Mouse (Mus musculus) lung, embryonic 14.5 days (tissue): Measurements from ENCODE around the gene Nufip1. TPM values are rescaled to one million over a fixed set of nuclear protein-coding genes. Genes with fewer than 3 reads are reported as not detected.
A peak's percentile ranks its signal among the peaks of the same experiment; 100 is the strongest.
"Not testable (repeated sequence)": the region's sequence is repeated elsewhere in the genome, so short reads cannot be mapped to it uniquely, and the experiment has no call there.

Source experiments
- ATAC-seq: fragments of 200-750 bp; cut with Nextera tagmentation; 2 replicates; pipeline ENCODE4 v1.8.0; 2017; ENCODE audit warnings: mild to moderate bottlenecking, moderate TSS enrichment, moderate library complexity; ENCODE audit not compliant: insufficient read depth
- DNase-seq: peaks from one replicate; pipeline ENCODE4 v3.0.0-alpha.2; 2015
- H3K27ac ChIP-seq: fragments of 300-500 bp; sonication (generic); 2 replicates; pipeline ENCODE4 v1.5.1; 2014; ENCODE audit warnings: low read depth, mild to moderate bottlenecking, moderate library complexity
- H3K27me3 ChIP-seq: fragments of 300-500 bp; sonication (generic); 2 replicates; pipeline ENCODE4 v1.6.1; 2014; ENCODE audit warnings: low read length, control low read depth; ENCODE audit not compliant: insufficient read depth
- H3K36me3 ChIP-seq: fragments of 300-500 bp; sonication (generic); 2 replicates; pipeline ENCODE4 v1.6.1; 2014; ENCODE audit warnings: control low read depth; ENCODE audit not compliant: insufficient read depth
- H3K4me1 ChIP-seq: fragments of 300-500 bp; sonication (generic); 2 replicates; pipeline ENCODE4 v1.6.1; 2014; ENCODE audit warnings: antibody characterized with exemption, control low read depth; ENCODE audit not compliant: insufficient read depth
- H3K4me2 ChIP-seq: fragments of 300-500 bp; sonication (generic); 2 replicates; pipeline ENCODE4 v1.6.1; 2014; ENCODE audit warnings: mild to moderate bottlenecking
- H3K4me3 ChIP-seq: fragments of 300-500 bp; sonication (generic); 2 replicates; pipeline ENCODE4 v1.5.1; 2014; ENCODE audit warnings: low read depth, low read length
- H3K9ac ChIP-seq: fragments of 300-500 bp; sonication (generic); 2 replicates; pipeline ENCODE4 v1.6.1; 2014
- H3K9me3 ChIP-seq: fragments of 300-500 bp; sonication (generic); 2 replicates; pipeline ENCODE4 v1.6.1; 2016; ENCODE audit warnings: low read depth, low read length, control low read depth
- CTCF ChIP-seq: IDR thresholded peaks from 2 replicates; pipeline ENCODE4 v1.5.1; 2016; ENCODE audit warnings: antibody characterized with exemption, low read depth
- WGBS: fragments of 180-500 bp; shearing (Covaris S2); extraction: QIAGEN DNeasy Blood & Tissue Kit; methylation state at CpG from one replicate; pipeline ENCODE4 v1.1.7; 2014; 5-methylcytosine and 5-hydroxymethylcytosine counted together
- polyA plus RNA-seq: library from polyadenylated mRNA; unstranded; fragments of >200 nt; fragmentation: Nextera tagmentation; extraction: Ambion mirVana; gene quantifications from 2 replicates; pipeline ENCODE4 v1.2.1, GENCODE M21; 2014

The Nufip1 gene
- polyA plus RNA-seq, 1 experiment from 2014 or later: 15.2 TPM

- TF ChIP-seq CTCF: no peak
- Histone ChIP-seq H3K9ac (no peak overlapping the region), H3K36me3 (no peaks in the 10 kb centered on the region), H3K27ac (no peak overlapping the region), H3K27me3 (no peaks in the 10 kb centered on the region), H3K4me3 (no peak overlapping the region), H3K9me3 (no peaks in the 10 kb centered on the region), H3K4me1 (peaks cover 10% of the 10 kb centered on the region), H3K4me2 (no peak overlapping the region)
- WGBS: 57% methylated on average over 2 of the region's 2 CpGs
- no peak for ATAC-seq
- no peak for DNase-seq
These were observed 40.3 kb downstream of the Nufip1 start for GRCm38 (mm10) chr14:76151011-76151410.

DNA sequence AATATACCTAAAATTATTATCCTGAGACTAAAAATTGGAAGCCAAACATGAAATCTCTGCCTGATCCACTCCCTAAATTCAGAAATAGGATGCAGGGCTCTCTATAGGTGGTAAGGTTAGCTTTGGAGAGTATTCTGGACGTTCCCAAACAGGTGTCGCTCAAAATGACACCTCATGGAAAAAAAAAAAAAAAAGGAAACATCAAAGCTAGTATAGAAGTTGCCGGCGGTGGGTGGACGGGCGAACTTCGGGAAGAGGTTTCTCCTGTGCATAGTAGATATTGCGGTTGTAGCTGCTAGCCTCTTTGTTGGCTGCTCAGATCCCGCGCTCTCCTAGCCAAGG, 41.1 kb downstream of the Nufip1 start:
- peaks cover 10% of the 10 kb centered on the region for H3K4me1 ChIP-seq
- no peak for DNase-seq
- H3K4me3 ChIP-seq: peak overlapping the region; percentile 68
- peak overlapping the region; percentile 99 for H3K27ac ChIP-seq
- peak overlapping the region; percentile 71 for H3K4me2 ChIP-seq
- no peaks in the 10 kb centered on the region for H3K36me3 ChIP-seq
- H3K9ac ChIP-seq: peak overlapping the region; percentile 90
- no peak for ATAC-seq
- no peak for TF ChIP-seq CTCF
- no peaks in the 10 kb centered on the region for H3K27me3 ChIP-seq
- H3K9me3 ChIP-seq: no peaks in the 10 kb centered on the region
- 2% methylated on average over 10 of the region's 10 CpGs for WGBS

DNA sequence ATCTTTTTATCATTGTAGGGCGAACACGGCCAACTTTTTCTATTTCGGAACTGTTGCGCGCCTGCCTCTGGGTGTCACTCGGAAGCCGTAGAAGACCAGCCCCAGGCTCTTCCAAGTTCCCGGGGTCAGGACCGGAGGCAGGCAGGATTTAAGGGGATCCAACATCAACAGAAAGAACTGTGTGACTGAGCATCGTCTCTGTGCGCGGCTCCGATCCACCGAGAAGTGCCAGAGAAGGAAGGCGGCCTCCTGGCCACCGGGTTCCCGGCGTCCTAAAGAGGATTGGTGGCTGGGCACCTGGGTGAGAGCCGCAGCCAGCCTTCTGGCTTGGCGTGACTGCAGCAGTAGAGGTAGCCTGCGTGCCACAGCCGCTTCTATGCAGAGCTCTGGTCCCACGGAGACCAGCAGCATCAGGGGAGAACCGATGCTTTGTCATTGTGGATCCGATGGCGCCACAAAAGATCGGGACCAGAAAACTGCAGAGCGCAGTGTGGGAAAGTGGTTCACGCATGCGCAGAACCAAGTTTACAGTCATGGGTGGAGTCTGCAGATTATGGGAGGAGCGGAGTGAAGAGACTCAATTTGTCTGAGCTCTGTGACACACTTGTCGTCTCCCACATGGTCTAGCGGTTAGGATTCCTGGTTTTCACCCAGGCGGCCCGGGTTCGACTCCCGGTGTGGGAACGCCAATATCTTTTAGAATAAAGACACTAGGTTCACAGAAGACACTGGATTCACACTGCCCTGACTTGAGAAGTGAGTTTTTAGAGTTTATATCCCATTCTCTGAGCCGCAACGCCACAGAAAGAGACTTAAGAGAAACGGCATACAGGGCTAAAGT, 41.7 kb downstream of the Nufip1 start:
- Histone ChIP-seq H3K9me3 (no peaks in the 10 kb centered on the region), H3K9ac (peak overlapping the region; percentile 90), H3K27me3 (no peaks in the 10 kb centered on the region), H3K4me3 (peak overlapping the region; percentile 68), H3K36me3 (no peaks in the 10 kb centered on the region), H3K4me2 (peak overlapping the region; percentile 71), H3K4me1 (peaks cover 10% of the 10 kb centered on the region), H3K27ac (peak overlapping the region; percentile 99)
- peak; percentile 55 for TF ChIP-seq CTCF
- DNase-seq (peak; percentile 99), ATAC-seq (peak; percentile 92)
- WGBS: under 1% methylated on average over 41 of the region's 41 CpGs

GRCm38 (mm10) chr14:76153003-76153675, 42.4 kb downstream of the Nufip1 start:
- TF ChIP-seq CTCF: no peak
- Histone ChIP-seq H3K4me1 (peaks cover 10% of the 10 kb centered on the region), H3K4me2 (peak overlapping the region; percentile 71), H3K9ac (peak overlapping the region; percentile 4; the same call in 1 of the 2 replicates), H3K4me3 (peak overlapping the region; percentile 68), H3K27me3 (no peaks in the 10 kb centered on the region), H3K9me3 (no peaks in the 10 kb centered on the region), H3K36me3 (no peaks in the 10 kb centered on the region), H3K27ac (peak overlapping the region; percentile 99)
- ATAC-seq: peak; percentile 9; the same call in 1 of the 2 replicates
- peak; percentile 55 for DNase-seq
- 6% methylated on average over 24 of the region's 24 CpGs for WGBS

DNA sequence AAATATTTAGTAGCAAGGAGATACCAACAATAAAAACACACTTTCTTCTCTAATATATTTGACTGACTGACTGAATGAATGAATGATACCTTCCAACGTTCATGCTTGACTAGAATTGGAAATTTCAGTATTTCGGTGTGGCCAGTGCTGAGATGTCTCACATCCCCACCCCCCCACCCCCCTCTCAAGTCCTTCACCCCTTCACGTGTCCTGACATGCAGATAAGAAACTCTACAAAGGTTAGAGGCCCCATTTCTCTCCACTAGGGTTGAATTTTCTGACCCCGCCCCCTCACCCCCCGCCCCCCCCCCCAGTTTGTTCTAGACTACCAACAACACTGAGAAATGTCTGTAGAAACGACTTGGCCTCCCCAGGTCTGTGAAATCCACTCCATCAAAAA, 43.1 kb downstream of the Nufip1 start:
- H3K4me1 ChIP-seq: peaks cover 10% of the 10 kb centered on the region
- no peak overlapping the region for H3K9ac ChIP-seq
- ATAC-seq (no peak), DNase-seq (no peak)
- no peaks in the 10 kb centered on the region for H3K27me3 ChIP-seq
- H3K9me3 ChIP-seq: no peaks in the 10 kb centered on the region
- H3K27ac ChIP-seq: no peak overlapping the region
- H3K4me3 ChIP-seq: no peak overlapping the region
- no peak overlapping the region for H3K4me2 ChIP-seq
- no peak for TF ChIP-seq CTCF
- WGBS: 21% methylated on average over 6 of the region's 6 CpGs
- no peaks in the 10 kb centered on the region for H3K36me3 ChIP-seq

- peaks cover 2% of the 10 kb centered on the region; the same call in 1 of the 2 replicates for H3K4me1 ChIP-seq
- no peak for TF ChIP-seq CTCF
- WGBS: 55% methylated on average over 5 of the region's 5 CpGs
These were observed 47.6 kb downstream of the Nufip1 start for GRCm38 (mm10) chr14:76158192-76158785.

GRCm38 (mm10) chr14:76160580-76160979, 49.9 kb downstream of the Nufip1 start:
- not testable (repeated sequence) for H3K9ac ChIP-seq, H3K27me3 ChIP-seq, ATAC-seq, H3K36me3 ChIP-seq, H3K4me1 ChIP-seq, DNase-seq, H3K9me3 ChIP-seq, H3K4me2 ChIP-seq, H3K4me3 ChIP-seq, H3K27ac ChIP-seq
- WGBS: 81% methylated on average over 5 of the region's 6 CpGs

More at GRCm38 (mm10) chr14:76158192-76158785, 47.6 kb downstream of the Nufip1 start:
- Histone ChIP-seq H3K27me3 (no peaks in the 10 kb centered on the region), H3K9ac (no peak overlapping the region), H3K4me2 (no peak overlapping the region), H3K27ac (no peak overlapping the region), H3K36me3 (no peaks in the 10 kb centered on the region), H3K4me3 (no peak overlapping the region), H3K9me3 (no peaks in the 10 kb centered on the region)
- ATAC-seq: no peak
- DNase-seq: no peak
